Mouse (Mus musculus) hematopoietic stem cell, adult 5-6 weeks (primary cell): Measurements from ENCODE around the gene Trim27. TPM values are rescaled to one million over a fixed set of nuclear protein-coding genes. Genes with fewer than 3 reads are reported as not detected.

Source experiments
- ATAC-seq, 2 experiments: fragments of 125-278 bp in 1 of 2; replicated peaks in 1 of 2; 2 replicates each; pipeline ENCODE4 v1.8.0; 2016 to 2017; ENCODE audit warnings: inconsistent platforms in 2 of 2, mild to moderate bottlenecking in 2 of 2, moderate number of reproducible peaks in 2 of 2, low read depth in 1 of 2, moderate TSS enrichment in 1 of 2; ENCODE audit not compliant: low FRiP score in 2 of 2, poor library complexity in 2 of 2, severe bottlenecking in 2 of 2, insufficient read depth in 1 of 2, low TSS enrichment in 1 of 2
- total RNA-seq: library from RNA; stranded (forward); fragments of 172-1452, 232-1000 nt; gene quantifications from 2 replicates; pipeline ENCODE4 v1.2.3, GENCODE M21; 2017

Gene Trim27
- total RNA-seq: 150 and 162 TPM in 2 replicates

DNA sequence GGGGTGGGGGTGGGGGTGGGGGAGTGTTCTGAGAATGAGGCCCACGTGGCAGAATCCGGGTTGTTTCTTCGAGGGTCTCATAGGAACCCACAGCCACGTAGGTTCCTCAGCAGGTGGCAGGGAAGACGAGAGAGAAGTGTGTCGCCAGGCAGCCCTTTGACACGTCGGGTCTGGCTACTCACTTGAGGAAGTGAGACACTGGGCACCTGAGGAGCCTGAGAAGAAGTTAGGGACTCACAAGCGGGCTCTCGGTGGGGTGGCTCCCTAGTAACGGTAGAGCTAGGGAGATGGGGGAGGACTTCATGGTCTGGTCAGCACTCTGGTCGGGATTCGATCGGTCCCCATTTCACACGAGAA is at the start of gene Trim27:
Trim27 (plus strand) TSS at position 79 of the 357 bp plus-strand sequence.
- peak; percentile 52 to 60 for ATAC-seq

DNA sequence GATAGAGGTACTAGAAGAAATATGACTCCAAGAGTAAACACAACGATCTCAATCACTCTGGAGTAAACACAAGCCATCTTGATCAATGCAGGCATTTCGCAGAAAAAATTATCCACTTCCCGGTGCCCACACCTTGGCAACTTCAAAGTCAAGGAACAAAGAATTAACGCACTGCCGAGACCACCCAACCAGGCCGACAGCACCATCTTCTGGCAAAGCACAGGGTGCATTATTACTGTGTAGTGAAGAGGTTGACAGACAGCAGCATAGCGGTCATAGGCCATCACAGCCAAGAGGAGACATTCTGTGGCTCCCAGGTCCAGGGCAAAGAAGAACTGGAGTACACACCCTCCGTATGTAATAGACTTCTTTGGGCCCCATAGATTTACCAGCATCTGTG is 36.8 kb upstream of the Trim27 start:
- peak; percentile 17 to 51; a peak in 1 of 4 replicates for ATAC-seq

DNA sequence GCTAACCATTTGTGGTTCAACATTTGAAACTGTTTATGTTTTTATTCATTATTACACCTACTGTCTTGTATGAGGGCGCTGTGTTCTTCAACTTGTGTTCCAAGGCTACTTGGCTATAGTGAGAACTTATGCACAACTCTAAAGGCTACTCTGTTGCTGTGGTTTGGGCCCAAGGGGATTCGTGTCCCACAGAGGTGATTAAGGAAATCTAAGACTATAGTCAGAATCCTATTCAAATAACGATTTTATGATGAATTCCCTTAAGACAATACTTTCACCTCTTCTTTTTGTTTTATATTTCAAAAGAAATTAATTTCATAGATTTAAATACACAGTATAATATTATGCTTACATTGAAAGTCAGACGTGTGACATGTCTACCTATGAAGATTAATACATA is 33.5 kb upstream of the Trim27 start, which contains the start of gene Olfr1368:
Olfr1368 (minus strand) TSS at position 101 of the 400 bp plus-strand sequence.
- no peak for ATAC-seq

DNA sequence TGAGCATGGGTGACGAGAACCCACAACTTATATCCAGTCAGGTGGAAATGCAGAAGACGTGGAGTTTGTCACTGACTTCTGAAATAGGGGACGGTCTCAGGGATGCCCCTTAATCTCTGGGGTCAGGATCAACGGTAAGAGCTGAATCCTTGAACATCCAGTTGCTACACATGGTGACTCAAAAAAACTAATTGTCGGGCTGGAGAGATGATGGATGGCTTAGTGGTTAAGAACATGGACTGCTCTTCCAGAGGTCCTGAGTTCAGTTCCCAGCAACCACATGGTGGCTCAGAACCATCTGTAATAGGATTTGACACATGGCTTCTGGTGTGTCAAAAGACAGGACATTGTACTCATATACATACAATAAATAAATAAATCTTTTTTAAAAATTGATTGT is 23.4 kb upstream of the Trim27 start:
- no peak for ATAC-seq

DNA sequence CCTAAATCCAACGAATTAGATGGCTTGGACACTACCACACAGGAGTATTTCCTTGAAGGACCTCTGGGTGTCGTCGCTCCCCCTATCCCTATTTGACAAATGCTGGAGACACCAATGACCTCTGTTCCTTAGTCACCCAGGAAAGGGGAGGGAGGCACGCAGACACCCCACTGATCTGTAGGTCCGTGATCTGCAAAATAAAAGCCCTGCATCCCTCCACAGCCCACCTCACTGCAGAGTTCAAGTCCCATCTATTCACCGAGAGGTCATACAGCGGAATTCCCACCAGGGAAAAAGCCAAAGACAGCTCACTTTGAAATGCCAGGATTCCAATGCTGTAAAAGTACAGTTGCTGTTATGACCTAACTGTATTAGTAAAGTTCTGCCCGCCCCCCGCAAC is 21.2 kb upstream of the Trim27 start:
- no peak for ATAC-seq

DNA sequence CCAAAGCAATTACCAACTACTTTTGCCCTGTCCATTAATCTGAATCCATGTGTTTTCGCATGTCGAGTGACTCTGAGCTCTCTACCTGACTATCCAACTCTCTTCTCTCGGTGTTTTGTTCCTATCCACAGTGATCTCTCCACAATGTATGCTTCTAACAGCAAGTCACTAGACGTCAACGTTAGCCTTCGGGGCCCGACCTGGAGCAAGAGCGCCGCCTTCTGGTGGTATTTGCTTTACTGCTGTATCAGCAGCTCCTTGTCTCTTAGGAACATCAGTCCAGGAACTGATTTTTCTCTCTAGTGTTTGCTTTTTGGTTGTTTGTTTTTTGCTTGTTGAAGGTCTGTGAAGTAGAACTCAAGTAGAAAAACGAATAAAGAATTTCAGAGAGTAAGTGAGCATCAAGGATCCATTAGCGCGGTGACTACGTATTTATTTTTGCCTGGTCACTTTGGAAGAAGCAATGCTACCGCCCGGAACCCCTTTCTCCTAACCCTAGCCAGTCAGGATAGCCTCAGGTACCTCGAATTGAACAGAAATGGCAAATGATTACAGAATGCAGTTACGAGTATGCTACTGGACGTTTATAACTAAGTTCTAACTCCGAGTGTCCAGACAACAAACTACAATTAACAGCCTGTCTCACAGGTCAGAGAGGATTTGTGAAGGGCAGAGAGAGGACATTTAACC is 20.3 kb upstream of the Trim27 start:
- peak; percentile 73 for ATAC-seq

DNA sequence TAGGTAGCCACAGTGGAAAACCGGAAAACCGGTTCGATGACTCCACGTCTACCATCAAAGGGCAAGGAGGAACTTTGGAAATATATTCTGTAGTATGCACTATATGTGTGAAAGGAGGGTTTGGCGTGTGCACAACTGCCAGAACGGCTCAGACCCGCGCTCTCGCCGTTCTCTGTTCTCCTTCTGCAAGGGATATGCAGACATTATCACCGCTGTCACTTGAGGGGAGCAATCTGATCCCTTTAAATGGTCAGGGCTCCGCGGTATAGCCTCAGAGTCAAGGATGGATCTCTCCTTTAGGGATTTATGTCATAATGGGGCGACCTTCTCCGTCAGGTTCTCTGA is 19.8 kb upstream of the Trim27 start:
- no peak for ATAC-seq

DNA sequence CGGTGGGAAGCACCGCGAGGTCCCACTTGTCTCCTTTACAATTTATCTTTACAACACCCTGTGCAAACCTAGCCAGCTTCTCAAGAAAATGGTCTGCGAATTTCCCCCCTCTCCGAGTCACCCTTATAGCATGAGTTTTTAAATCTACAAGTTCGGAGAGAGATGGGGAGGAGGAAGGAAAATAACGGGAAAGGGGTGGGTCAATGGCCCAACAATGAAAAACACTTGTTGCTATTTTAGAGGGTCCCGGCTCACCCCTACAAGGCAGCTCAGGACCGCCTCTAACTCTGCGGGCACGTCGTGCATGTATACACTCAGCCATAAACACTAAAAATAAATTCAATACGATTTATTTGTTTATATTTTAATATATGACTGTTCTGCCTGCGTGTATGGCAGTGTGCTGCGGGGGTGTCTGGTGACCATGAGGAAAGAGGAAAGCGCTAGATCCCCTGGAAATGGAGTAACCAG is 19.2 kb upstream of the Trim27 start:
- ATAC-seq: no peak

DNA sequence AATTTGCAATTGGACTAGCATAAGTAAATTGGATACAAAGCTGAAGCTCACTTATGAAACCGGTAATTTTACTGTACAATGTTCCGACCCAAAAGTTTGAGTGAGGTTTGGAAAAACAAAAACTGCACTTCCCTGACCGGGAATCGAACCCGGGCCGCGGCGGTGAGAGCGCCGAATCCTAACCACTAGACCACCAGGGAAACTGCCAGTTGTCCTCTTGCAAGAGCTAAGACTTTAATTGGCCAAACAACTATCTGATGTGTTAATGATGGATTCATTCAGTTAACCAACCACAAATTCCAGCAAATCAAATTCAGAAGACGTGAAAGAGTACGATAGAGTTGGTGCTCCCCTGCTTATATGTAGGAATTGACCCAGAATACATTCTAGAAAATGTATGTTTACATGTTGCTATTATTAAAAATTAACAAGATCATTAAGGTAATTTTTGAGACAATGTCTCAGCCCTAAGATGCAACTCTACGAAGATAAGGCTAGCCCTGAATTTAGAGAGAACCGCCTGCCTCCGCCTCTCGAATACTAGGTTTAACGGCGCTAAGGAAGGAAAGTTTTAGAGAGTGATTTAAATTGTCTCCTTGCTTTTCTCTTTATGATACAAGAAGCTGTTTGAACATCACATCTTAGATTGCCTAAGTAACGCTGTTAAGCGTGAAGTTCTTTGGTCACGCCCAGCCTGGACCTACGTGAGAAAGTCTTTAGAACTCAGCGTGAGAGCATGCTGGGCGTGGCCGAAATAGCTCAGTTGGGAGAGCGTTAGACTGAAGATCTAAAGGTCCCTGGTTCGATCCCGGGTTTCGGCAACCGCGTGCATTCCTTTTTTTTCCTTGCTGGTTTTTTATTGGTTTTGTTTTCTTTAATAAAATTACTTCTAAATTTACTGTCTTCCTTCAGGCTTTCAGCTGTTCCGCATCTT is 18.3 kb upstream of the Trim27 start:
- ATAC-seq: peak; percentile 62 to 73

DNA sequence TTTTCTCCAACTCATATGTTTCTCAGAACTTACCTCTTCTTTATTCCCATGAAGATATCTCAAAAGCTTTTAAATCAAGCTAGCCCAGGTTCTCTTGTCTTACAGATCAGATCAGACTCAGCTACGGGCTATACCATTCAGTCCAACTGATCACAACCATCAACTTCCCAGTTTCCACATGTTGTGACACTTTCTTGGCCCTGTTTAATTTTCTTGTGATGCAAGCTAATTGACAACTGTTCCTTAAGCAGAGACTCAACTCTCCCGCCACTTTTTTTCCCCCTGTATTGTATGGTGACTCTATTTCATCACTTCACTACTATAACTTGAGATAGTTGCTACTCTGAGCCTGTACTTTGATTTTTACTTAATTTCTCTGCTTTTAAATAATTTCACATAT is 17.7 kb upstream of the Trim27 start:
- ATAC-seq: no peak

DNA sequence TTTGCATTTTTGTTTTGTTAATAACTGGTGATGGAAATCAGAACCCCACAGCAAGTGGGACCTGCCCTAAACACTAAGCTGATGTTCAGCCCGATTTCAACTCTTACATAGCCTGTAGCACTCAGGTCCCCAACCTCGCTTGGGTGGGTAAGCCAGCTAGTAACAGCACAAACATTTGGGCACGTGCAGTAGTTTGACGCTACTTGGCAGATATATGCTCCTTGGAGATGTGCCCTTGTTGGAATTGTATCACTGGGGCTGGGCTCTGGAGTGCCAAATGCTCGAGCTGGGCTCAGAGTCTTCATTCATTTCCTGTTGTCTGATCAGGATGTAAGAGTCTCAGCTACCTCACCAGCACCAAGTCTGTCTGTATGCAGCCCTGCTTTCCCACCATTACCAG is 16.7 kb upstream of the Trim27 start:
- ATAC-seq: no peak

DNA sequence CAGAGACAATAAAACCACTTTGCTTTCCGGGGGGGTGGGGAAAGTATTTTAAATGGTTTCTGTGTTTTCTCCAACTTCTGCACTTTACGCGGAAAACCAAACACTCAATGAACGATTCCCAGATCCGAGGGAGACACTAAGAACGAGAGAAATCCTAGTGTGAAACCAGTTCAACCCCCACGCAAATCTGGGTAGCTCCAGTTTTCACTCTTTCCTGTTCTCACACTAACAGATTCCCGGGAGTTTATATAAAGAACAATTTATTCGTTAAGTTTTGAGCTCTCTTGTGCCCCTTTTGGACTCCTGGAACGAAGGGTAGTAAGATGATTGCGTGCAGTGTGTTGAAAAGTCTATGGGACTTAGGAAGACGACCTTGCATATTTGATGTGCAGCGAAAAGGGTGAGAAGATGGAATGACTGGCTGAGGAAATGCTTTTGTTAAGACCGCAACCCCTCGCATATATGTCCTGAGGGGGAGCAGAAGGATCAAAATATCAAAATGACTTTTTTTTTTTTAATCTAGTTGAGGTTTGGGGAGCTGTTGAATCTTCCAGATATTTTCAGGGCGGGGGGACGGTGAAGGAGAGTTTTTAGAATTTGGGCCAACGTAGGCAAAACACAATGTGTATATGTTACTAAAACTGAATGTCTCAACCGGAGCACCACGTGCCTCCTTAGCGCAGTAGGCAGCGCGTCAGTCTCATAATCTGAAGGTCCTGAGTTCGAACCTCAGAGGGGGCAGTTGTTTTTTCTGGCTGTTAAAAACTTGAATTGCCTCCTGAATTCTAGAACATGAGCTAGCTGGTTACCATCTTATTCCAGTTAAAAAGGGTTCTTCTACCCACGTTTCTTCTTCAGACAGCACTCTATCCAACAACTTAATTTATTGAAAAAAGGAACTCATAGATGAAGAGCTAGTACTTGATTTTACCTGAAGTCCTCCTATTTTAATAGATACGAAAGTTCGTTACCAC is 12.0 kb upstream of the Trim27 start:
- peak; percentile 4 to 27; a peak in 3 of 4 replicates for ATAC-seq

DNA sequence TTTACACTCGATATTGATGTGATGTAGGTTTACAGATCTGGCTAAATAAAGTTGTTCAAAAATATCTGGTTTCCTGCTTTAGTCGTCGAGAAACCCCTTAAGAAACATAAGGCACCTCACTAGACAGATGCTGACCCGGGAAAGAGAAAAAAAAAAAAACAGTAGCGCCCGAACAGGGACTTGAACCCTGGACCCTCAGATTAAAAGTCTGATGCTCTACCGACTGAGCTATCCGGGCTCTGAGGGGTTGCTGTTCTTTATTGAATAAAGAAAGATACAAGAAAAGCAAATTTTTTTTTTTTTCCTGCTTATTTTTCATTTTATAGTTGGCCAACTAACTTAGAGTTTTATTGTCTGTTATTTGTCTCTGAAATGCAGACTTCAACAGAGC is 11.3 kb upstream of the Trim27 start:
- peak in 1 of 2 experiments; percentile 9; a peak in 2 of 4 replicates for ATAC-seq

DNA sequence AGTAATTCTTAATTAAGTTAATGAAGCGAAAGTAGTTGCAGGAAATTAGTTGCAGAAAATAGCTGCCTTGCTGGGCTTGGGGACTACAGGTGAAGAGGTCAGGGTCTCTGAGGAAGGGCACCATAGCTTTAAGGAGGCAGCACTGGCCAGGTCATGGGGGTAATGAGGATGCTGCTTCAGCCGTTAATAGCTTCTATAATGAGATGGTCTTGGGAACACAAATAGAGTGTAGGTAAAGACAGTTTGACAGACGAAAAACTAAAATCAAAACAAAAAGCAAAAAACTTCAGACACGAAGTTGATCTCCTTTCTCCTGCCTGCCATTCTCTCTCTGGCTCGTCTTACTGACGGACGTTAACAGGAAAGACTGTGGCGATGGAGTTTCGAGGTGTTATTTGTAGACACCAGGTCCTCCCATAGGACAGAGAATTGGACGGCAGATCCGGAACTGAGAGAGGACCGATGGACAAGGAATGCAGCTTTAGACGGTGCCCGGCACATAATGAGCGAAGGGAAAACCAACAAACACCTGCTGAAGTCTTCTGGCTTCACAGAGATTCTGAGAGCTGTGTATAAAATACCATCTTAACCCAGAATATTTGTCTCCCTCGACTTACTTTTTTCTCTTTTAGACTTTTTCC is 10.8 kb upstream of the Trim27 start:
- no peak for ATAC-seq

DNA sequence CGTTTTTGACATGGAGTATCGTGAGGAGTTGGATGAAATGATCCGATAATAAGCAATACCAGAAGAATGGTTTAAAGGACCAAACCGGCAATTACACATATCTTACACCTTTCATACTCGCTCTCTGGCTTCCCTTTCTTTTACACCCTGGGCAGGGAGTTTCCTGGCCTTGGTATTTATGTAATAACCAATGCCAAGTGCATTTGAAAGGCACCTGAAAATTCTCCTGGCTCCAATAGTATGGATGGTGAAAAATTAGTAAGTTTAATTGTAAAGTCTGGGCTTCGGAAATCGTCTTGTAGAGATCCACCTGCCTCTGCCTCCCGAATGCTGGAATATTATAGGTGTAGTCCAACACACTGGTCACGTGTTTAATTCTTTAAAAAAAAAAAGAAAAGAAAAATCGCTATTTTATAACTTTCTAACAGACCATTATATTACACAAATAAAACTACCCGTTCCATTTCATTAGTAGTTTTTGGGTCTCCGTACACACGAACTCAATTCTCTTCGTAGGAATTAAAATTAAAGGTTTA is 10.1 kb upstream of the Trim27 start:
- no peak for ATAC-seq

DNA sequence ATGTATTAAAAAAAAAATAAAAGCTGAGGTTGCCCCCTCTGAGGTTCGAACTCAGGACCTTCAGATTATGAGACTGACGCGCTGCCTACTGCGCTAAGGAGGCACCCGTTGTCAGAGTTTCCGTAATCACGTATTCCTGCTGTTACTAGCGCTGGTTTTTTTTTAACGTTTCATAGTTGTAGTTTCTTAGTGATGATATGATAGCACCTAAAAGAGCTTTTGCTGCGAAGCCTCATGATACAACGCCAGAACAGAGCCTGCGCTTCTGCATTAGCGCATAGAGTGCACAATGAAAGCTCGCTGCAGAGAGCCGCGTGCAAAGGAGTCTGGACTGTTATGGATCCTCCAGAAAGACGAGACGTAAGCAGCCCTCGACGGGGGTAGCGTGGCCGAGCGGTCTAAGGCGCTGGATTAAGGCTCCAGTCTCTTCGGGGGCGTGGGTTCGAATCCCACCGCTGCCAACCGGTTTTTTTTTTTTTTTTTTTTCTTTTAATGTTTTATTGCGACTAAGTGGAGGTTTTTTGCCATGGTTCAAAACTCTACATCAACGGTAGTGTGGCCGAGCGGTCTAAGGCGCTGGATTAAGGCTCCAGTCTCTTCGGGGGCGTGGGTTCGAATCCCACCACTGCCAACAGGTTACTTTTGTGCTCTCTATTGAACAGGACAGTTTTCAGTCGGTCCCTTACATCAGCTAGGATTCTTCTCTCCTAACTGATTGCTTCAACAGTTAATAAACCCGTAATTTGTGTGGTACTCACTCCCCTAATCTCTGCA is 9.4 kb upstream of the Trim27 start:
- peak; percentile 43 to 51 for ATAC-seq
